Comparison of ENCODE assay signal across 15 mouse cellular contexts in the genomic region with DNA sequence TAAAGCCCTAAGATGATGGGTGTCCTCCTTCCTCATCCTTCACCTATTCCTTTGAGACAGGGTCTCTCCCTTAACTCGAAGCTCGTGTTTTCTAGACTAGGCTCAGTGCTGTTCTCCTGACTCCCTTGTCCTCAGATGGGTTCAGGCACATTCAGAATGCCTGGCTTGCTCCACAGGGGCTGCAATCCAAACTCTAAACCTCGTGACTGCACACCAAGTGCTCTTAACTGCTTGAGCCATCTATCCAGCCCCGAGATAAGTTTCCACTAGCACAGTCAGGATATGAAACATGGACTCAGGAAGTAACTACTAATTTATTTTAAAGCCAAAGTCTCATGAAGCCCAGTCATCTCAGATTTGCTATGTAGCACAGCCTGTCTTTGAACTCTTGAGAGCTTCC. TPM values are rescaled to one million over a fixed set of nuclear protein-coding genes. Genes with fewer than 3 reads are reported as not detected.
DNase-seq lines count a peak whose midpoint lies in the region; ATAC-seq lines count a peak whose summit lies in the region.
"Had no signal": no experiment of that assay in that cellular context is flagged by ENCODE, and none has a peak within 500 bp of the region (broad histone marks: within the 10 kb centered on the region; RNA-seq: fewer than 3 reads in every experiment).

No protein-coding gene starts in this region.

- no peak overlapping the region for H3K4me2 ChIP-seq in embryonic facial prominence, embryonic 14.5 days (ENCODE audit: low read depth, low read length)
- no peak overlapping the region for H3K4me2 ChIP-seq in midbrain, embryonic 15.5 days
- H3K4me2 ChIP-seq: liver, embryonic 12.5 days; stomach, embryonic 15.5 days had no signal

- peak overlapping the region; percentile 16 for H3K27ac ChIP-seq in embryonic facial prominence, embryonic 14.5 days (replicated peaks; ENCODE audit: low read depth, low read length)
- H3K27ac ChIP-seq in midbrain, embryonic 15.5 days = peak overlapping the region; percentile 80
- H3K27ac ChIP-seq: forebrain, embryonic 10.5 days; liver, embryonic 12.5 days had no signal

- no peaks in the 10 kb centered on the region for H3K9me3 ChIP-seq in embryonic facial prominence, embryonic 14.5 days (ENCODE audit: control insufficient read depth, low read length)
- no peaks in the 10 kb centered on the region for H3K9me3 ChIP-seq in midbrain, embryonic 15.5 days
- H3K9me3 ChIP-seq: forebrain, embryonic 10.5 days; liver, embryonic 12.5 days; stomach, embryonic 15.5 days had no signal

- H3K27me3 ChIP-seq in embryonic facial prominence, embryonic 14.5 days (replicated peaks; ENCODE audit: control insufficient read depth, insufficient read depth, low read length) = no peaks in the 10 kb centered on the region
- H3K27me3 ChIP-seq in midbrain, embryonic 15.5 days (replicated peaks) = no peaks in the 10 kb centered on the region
- H3K27me3 ChIP-seq: stomach, embryonic 15.5 days had no signal

- H3K36me3 ChIP-seq in embryonic facial prominence, embryonic 14.5 days (ENCODE audit: control insufficient read depth, insufficient read depth, low read length) = no peaks in the 10 kb centered on the region
- H3K36me3 ChIP-seq in midbrain, embryonic 15.5 days (replicated peaks) = peaks cover 6% of the 10 kb centered on the region
- H3K36me3 ChIP-seq: stomach, embryonic 15.5 days had no signal

- intact Hi-C loops in gastrocnemius, postnatal 36 days (cut with DNase I) = no loop called here

- H3K9ac ChIP-seq in embryonic facial prominence, embryonic 14.5 days (ENCODE audit: low read depth, low read length) = no peak overlapping the region
- H3K9ac ChIP-seq in midbrain, embryonic 15.5 days = no peak overlapping the region
- H3K9ac ChIP-seq: liver, embryonic 12.5 days; stomach, embryonic 15.5 days had no signal

- H3K4me3 ChIP-seq in embryonic facial prominence, embryonic 14.5 days (ENCODE audit: low read depth, low read length) = no peak overlapping the region
- no peak overlapping the region for H3K4me3 ChIP-seq in midbrain, embryonic 15.5 days
- H3K4me3 ChIP-seq: forebrain, embryonic 10.5 days; liver, embryonic 12.5 days; stomach, embryonic 15.5 days had no signal

- 59% methylated on average over 4 of the region's 4 CpGs for WGBS in embryonic facial prominence, embryonic 14.5 days
- WGBS in midbrain, embryonic 15.5 days = 78% methylated on average over 4 of the region's 4 CpGs

- no peak for ATAC-seq in embryonic facial prominence, embryonic 14.5 days (ENCODE audit: low read depth)
- no peak for ATAC-seq in midbrain, embryonic 15.5 days (replicated peaks)
- no peak for ATAC-seq in inflammation-experienced regulatory T-cells, adult 6 months
- ATAC-seq: CD4-positive, CD25-positive, alpha-beta regulatory T cell, adult 4 months; liver, embryonic 12.5 days had no signal

- DNase-seq in kidney, adult 9 months = peak; percentile 27
- DNase-seq in kidney, adult 11 months = no peak
- DNase-seq in embryonic facial prominence, embryonic 14.5 days (ENCODE audit: low spot score) = no peak
- peak; percentile 32 to 52 for DNase-seq in gastrocnemius, postnatal 36 days
- no peak for DNase-seq in frontal cortex, postnatal 14 days (ENCODE audit: low spot score in 2 of 2)
- no peak for DNase-seq in left cerebral cortex, adult 8-10 months (ENCODE audit: low spot score in 2 of 2)
- DNase-seq: cerebellum, adult 11 months; heart, adult 11 months; kidney, adult 8-10 months had no signal

- no peaks in the 10 kb centered on the region for H3K4me1 ChIP-seq in embryonic facial prominence, embryonic 14.5 days (ENCODE audit: control insufficient read depth, insufficient read depth, low read length)
- peaks cover 31% of the 10 kb centered on the region for H3K4me1 ChIP-seq in midbrain, embryonic 15.5 days

RNA-seq across cellular contexts. Expression of gene Sgsm2, which starts 26.3 kb away (rescaled TPM):
- polyA plus RNA-seq in embryonic facial prominence, embryonic 14.5 days (2014; fragmentation: Nextera tagmentation; extraction: Ambion mirVana) = 4.9 and 6.2 TPM in 2 replicates
- total RNA-seq in gastrocnemius, postnatal 36 days (2021) = 1 to 10 TPM; 1.4 to 1.9 TPM
- 31.2 and 33.9 TPM in 2 replicates for polyA plus RNA-seq in midbrain, embryonic 15.5 days (2015; fragmentation: Nextera tagmentation; extraction: Ambion mirVana)
- 10 to 100 TPM; 80.5 to 93.7 (median 88.2) TPM for total RNA-seq in left cerebral cortex, adult 8-10 months (2022)
- polyA plus RNA-seq in inflammation-experienced regulatory T-cells, adult 6 months (2017; shearing (Covaris generic)) = 1 to 10 TPM; 1.2 to 3.2 (median 2.9) TPM

RNA-seq across cellular contexts. Expression of gene Tsr1, which starts 27.3 kb away (rescaled TPM):
- polyA plus RNA-seq in embryonic facial prominence, embryonic 14.5 days (2014; fragmentation: Nextera tagmentation; extraction: Ambion mirVana) = 48.1 and 49.5 TPM in 2 replicates
- total RNA-seq in gastrocnemius, postnatal 36 days (2021) = 10 to 100 TPM; 16.8 to 25.2 TPM
- 26.3 and 28.6 TPM in 2 replicates for polyA plus RNA-seq in midbrain, embryonic 15.5 days (2015; fragmentation: Nextera tagmentation; extraction: Ambion mirVana)
- total RNA-seq in left cerebral cortex, adult 8-10 months (2022) = 10 to 100 TPM; 29.8 to 38.1 (median 30.8) TPM
- 10 to 100 TPM; 29.2 to 46.3 (median 45.4) TPM for polyA plus RNA-seq in inflammation-experienced regulatory T-cells, adult 6 months (2017; shearing (Covaris generic))

RNA-seq across cellular contexts. Expression of gene Mnt, which starts 39.8 kb away (rescaled TPM):
- 4.8 and 5.8 TPM in 2 replicates for polyA plus RNA-seq in embryonic facial prominence, embryonic 14.5 days (2014; fragmentation: Nextera tagmentation; extraction: Ambion mirVana)
- 1 to 10 TPM; 6.4 to 7.1 TPM for total RNA-seq in gastrocnemius, postnatal 36 days (2021)
- polyA plus RNA-seq in midbrain, embryonic 15.5 days (2015; fragmentation: Nextera tagmentation; extraction: Ambion mirVana) = 9.9 and 10.2 TPM in 2 replicates
- total RNA-seq in left cerebral cortex, adult 8-10 months (2022) = 10 to 100 TPM; 31.4 to 36.4 (median 33.8) TPM
- 1 to 10 TPM; 4.8 to 6.5 (median 6.3) TPM for polyA plus RNA-seq in inflammation-experienced regulatory T-cells, adult 6 months (2017; shearing (Covaris generic))

RNA-seq across cellular contexts. Expression of gene Smg6, which starts 55.1 kb away (rescaled TPM):
- 12.8 and 13.6 TPM in 2 replicates for polyA plus RNA-seq in embryonic facial prominence, embryonic 14.5 days (2014; fragmentation: Nextera tagmentation; extraction: Ambion mirVana)
- total RNA-seq in gastrocnemius, postnatal 36 days (2021) = 10 to 100 TPM in 1 of 2 experiments, 1 to 10 TPM in 1; 8.4 to 11.4 TPM
- polyA plus RNA-seq in midbrain, embryonic 15.5 days (2015; fragmentation: Nextera tagmentation; extraction: Ambion mirVana) = 16.0 and 17.1 TPM in 2 replicates
- 10 to 100 TPM; 30.7 to 33.6 (median 31.9) TPM for total RNA-seq in left cerebral cortex, adult 8-10 months (2022)
- 10 to 100 TPM; 16.3 to 22.0 (median 18.9) TPM for polyA plus RNA-seq in inflammation-experienced regulatory T-cells, adult 6 months (2017; shearing (Covaris generic))

RNA-seq across cellular contexts. Expression of gene Srr, which starts 55.2 kb away (rescaled TPM):
- 30.4 and 36.3 TPM in 2 replicates for polyA plus RNA-seq in embryonic facial prominence, embryonic 14.5 days (2014; fragmentation: Nextera tagmentation; extraction: Ambion mirVana)
- total RNA-seq in gastrocnemius, postnatal 36 days (2021) = 10 to 100 TPM; 18.6 to 18.9 TPM
- polyA plus RNA-seq in midbrain, embryonic 15.5 days (2015; fragmentation: Nextera tagmentation; extraction: Ambion mirVana) = 38.6 and 40.4 TPM in 2 replicates
- 10 to 100 TPM; 78.8 to 86.2 (median 81.8) TPM for total RNA-seq in left cerebral cortex, adult 8-10 months (2022)
- polyA plus RNA-seq in inflammation-experienced regulatory T-cells, adult 6 months (2017; shearing (Covaris generic)) = 1 to 10 TPM; 6.6 to 9.5 (median 8.3) TPM

Comparison
In these comparisons a context has a peak if more than half of its experiments do, and no peak if none do; other contexts are left out.
1. DNase-seq: peak in kidney, adult 9 months (single experiment) and gastrocnemius, postnatal 36 days (2 of 2); none in kidney, adult 11 months (single experiment), embryonic facial prominence, embryonic 14.5 days (single experiment), frontal cortex, postnatal 14 days (0 of 2) and left cerebral cortex, adult 8-10 months (0 of 2).